Mouse (Mus musculus): ENCODE results near the gene Gata3.

Gene Gata3

DNA sequence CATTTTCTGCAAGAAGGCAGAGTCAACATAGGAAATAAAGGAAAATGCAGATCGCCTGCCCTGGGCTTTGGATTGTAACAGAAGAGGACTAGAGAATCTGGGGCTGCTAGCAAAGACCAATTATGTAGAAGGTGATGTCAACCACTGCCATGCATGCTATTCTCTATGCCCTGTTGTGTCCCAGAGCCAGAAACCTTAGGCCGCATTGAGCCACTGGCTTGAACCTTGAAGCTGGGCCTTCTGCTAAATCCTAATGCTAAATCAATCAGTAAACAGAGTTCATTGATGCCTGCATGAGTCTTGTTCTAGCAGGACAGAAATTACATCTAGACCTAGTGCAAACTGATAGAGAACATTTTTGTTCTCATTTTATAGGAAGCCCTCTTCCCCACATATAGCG lies 3.8 kb downstream of the Gata3 start:
- no peak for DNase-seq (ENCODE audit: low spot score)

DNA sequence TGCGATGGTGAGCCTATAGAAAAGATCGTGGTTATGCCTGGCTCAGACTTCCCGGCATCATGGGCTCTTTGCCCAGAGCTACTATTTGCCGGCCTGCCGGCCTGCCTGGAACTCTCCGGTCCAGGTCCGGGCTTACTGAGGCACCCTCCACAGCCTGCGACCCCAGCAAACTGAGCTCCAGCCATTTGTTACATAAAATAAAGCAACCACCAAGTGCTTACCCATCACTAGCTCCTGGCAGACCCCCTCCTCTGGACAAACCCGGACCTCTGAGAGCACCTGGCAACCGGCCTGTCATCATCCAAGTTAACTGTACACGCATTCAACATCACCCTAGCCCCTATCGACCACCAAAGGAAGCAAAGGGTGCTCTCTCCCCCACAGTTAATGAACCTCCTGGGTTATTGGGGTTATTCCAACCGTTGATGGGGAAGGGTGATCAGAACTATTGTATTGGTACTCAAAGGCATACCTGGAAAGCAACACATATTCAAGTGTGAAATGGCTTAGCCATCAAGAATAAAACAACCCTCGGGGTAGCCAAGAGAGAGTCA lies 4.5 kb downstream of the Gata3 start:
- no peak for DNase-seq (ENCODE audit: low spot score)

DNA sequence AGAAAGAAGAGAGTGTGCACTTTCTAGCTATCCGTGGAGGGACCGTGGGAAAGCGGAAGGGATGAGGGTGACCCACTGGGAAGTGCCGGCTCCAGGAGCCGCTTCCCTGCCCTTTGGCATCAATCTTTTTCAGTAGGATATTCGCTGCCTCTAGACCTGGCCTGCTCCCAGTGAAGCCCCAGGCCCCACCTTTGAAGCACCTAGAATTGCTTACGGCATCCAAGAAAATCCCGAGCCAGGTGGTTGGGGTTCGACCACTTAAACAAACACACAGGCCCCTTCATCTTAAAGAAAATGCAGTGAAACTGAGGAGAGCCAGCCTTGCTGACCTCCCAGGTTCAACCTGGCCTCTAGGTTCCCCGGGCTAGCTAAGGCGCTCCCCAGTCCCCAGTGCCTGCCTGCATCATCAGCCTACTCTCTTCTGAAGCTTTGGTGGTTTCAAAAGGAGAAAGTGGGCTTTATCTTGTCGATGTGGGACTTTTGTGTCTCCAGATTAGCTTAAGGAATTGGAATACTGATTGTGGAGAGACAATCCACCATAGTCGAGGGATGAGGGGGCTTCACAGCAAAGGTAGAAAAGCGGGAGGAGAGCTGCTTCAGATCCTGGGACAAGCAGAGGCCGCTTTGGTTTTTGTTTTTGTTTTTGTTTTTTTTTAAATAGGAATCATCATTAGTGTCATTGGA lies 5.2 kb downstream of the Gata3 start:
- no peak for DNase-seq (ENCODE audit: low spot score)

DNA sequence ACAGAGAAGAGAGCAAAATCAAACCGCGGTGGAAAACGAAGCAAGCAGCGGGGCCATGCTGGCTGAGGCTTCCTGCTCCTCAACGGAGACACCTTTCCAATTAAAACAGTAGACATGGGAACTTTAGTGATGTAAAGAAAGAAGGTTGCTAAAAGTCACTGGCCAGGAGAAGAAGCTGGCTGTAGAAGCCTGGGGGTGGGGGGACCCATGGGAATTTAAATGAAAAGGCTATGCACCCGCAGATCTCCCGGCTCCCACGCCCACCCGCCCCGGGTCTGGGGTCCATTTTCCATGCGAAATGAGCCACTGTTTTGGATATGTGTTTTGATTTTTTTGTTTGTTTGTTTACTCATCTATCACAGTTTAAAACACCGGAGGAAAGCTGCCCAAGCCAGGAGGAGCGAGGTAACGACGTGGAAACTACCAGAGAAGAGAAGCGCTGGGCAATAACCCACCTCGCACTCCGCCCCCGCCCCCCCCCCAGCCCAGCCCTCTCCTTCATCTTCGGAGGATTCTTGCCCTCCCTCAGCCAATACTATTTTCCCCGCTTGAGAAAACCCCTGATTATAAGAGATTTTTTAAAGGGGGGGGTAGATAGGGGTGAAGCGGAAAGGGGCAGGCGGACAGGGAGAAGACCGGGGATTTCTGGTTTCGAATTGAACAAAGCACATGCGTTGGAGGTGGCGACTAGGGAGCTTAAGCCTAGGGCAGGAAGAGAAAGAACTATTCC lies 5.9 kb downstream of the Gata3 start:
- no peak for DNase-seq (ENCODE audit: low spot score)

DNA sequence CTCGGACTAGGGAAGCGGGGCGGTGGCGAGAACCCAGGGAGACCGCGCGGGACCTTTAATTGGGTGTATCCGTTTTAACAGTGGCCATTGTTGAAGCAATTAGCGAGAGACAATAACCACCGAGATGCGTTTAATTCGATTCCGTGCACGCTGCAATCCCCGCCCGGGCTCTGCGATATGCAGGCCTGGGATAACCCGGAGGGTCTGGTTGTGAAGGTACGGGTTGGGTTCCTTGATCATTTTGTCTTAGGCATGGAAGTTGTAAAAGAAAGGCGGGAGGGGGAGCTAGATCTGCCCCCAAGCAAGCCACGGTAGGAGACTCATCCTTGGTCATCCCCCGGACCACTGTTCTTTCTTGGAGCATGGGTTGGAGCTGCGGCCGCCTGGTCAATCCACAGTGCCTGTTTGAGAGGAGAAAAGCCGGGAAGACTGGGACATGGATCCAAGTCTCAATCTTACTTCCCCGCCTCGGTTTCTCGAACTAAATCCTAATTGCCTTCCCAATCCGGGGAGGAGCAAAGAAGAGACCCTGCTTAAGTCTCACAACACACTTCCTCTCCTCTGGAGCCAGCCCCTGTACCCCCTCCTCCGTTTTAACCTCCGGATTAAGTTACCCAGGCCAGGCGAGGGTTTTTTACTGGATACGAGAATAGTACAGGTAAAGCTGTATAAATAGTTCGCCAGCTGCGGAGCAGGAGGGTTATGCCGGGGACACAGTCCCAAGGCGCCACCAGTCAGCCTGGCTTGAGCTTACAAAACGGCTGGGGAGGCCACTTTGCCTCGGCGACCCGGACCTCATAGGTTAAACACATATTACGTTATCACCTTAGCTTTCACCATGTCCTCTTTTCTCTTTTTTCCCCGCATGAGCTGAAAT lies 6.7 kb downstream of the Gata3 start:
- DNase-seq (ENCODE audit: low spot score), result no peak

DNA sequence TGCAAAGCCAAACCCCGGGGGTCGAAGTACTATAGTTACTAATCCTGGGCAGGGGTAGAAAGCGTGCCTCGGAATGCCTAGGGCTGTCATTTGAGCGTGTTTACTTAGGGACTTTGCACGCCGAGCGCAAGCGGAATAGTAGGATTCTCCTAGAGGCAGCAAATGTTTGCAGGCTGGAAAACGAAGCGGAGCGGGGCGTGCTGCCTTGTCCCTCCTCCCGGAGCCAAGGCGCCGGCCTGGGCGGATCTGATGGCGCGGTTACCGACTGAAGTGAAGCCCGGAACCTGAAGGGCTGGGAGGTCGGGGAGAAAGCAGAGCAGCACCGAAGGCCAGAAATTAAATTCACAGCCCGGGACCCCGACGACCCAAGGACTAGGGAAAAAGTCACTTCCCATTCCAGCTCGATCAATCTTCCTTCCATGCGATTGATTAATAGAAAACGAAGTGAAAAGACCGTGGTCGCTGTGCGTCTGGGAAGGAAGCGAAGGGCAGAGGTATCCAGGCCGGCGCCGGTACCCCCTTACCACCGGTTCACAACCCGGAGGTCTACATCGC lies 7.4 kb downstream of the Gata3 start:
- no peak for DNase-seq (ENCODE audit: low spot score)

DNA sequence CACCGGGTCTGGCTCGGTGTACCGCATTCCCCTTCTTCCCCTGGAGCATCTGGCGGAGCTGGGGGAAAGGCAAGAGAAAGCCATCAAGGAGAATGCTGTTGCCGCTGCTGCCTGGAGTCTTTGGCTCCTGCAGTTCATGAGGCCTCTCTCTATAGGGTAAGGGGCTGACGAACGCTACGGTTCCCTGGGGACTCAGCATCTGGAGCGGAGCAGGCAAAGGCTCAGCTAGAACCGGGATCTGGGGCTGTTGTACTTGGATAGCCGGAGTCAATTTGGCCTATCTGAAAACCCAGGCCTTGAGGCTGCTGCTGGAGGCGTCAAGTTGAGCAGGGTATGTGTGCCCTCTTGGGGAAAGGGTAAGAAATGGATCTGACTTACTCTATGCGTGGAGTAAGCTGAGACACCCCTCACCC lies 8.2 kb downstream of the Gata3 start:
- DNase-seq (ENCODE audit: low spot score), result no peak

DNA sequence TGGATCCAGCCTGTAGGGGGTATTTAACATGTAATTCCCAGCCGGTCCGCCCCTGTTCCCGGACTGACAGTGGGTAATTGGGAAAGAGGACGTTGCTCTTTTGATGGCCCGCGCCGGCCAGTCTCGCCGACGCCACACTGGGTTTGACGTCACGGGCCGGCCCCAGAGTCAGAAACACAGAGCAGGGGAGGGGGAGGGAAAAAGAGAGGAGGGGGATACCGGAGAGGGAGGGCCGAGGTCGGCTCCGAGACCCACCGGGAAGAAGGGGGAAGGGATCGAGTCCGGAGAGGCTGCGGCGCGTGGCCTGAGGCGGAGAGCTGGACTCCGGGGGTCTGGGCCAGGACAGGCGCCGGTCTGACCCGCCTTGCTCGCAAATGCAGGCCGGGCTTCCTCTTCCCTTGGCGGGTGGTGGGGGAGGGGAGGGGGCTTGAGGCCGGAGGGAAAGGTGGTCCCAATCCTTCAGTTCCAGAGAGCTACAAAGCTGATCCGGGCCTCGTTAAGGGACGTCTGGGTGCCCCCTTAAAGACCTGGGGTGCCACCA lies 8.7 kb downstream of the Gata3 start, which contains the start of gene 4930412O13Rik:
4930412O13Rik (plus strand) TSS at position 202 of the 541 bp plus-strand sequence.
- no peak for DNase-seq (ENCODE audit: low spot score)

DNA sequence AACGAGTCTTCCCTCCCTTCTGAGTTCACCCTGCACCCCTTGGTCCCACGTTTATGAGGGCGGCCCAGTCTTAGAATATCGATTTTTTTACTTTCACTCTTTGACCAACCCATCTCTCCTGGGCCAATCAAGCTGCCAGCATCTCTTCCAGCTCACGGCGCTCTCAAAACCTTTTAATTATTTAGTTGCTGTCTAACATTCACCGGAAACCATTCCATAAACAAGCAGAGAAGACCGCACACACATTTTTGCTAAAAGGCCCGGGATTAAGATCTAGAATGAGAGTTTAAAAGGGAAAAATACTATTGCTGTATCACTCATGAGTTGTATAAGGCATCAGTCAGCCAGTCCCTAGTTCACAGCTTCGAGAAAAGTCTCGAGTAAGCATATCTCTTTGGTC lies 9.6 kb downstream of the Gata3 start:
- DNase-seq (ENCODE audit: low spot score), result no peak

DNA sequence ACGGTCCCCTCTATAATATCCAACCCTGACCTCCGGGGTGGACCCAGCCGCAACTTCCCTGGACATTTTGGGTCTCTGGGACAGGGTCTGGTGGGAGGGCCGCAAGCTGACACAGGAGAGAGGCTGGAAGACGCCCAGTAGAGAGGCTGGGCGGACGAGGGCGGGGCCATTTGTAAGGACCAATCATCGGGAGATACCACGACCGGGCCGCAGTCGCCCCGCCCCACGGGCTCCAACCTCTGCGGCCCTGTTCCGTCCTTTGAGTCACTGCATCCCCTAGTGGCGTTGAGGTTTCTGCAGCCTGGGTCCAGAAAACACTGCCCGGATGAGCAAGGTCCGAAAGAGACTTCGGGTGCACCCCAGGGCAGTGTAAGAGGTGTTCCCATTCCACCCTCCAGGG lies 10.3 kb downstream of the Gata3 start:
- peak; percentile 83 for DNase-seq (ENCODE audit: low spot score)

DNA sequence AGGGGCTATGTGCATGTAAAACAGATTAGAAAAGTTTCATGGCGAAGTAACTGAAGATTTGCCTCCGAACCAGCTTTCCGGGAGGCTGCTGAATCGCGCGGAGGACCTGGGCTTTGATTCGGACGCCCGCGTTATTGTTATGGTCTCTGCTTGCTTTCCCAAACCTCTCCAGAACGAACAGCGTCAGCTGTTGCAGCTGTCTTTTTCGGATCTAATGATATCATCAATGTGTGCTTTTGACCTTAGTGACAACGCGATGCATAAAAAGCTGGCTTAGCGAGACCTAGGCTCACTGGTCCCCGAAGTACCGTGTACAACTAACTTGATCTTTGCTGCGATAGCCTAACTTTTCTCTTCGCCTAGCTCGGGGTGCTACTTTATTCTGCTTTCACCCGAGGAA lies 10.7 kb downstream of the Gata3 start:
- no peak for DNase-seq (ENCODE audit: low spot score)

DNA sequence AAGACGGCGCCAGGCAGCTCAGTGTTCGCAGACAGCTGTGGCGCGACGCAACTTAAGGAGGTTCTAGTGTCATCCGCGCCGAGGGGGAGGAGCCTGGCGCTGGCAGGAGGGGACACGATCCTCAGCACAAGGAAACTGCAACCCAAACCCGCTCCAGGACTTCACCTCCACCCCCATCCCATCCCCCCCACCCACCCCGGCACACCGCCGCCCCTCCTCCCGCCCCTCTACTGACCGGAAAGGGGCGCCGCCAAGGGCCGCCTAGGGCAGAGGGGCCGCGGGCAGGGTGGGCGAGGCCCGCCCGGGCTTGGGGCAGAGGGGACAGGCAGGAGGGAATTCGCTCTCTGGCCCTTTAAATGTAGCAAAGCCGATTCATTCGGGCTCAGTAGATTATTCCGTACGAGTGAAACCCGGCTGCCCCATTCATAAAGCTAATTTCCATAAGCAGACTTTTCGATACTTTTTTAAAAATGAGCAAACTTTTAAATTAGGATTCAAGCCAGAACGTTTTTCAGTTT lies 11.2 kb downstream of the Gata3 start:
- no peak for DNase-seq (ENCODE audit: low spot score)

DNA sequence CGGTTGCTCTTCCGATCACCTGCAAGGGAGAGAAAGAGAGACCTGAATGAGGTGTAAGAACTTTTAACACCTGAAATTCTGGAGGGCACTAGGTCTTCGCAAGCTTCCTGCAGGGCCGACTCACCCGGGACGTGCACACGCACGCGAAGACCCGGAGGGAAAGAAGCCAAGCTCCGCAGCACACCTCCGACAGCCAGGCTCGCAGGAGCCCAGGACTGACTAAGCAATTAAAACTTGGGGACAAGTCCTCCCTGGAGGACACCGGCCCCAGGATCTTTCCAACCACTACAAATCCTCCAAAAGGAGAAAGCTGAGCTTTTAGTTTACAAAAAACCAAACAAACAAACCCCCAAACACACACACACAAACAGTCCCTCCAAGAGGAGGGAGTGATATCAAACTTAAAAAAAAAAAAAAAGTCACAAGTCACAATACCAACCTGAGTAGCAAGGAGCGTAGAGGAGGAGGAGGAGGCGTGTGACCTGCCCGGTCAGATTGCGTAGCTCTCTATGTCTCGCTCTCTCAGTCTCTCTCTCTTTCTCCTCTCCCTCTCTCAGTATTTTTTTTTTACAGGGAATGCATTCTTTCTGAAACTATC lies 11.8 kb downstream of the Gata3 start:
- no peak for DNase-seq (ENCODE audit: low spot score)

DNA sequence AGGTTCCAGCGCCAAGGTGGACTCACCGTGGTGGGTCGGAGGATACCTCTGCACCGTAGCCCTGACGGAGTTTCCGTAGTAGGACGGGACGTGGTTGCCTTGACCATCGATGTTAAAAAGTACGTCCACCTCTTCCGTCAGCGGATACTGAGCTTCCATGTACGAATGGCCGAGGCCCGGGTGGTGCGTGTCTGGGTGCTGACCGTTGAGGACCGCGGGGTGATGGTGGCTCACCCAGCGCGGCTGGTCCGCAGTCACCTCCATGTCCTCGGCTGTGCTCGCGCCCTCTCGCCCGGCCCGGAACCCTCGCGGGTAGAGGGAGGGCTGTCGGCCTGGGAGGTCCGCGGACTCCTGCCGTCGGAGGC lies 12.5 kb downstream of the Gata3 start:
- no peak for DNase-seq (ENCODE audit: low spot score)

DNA sequence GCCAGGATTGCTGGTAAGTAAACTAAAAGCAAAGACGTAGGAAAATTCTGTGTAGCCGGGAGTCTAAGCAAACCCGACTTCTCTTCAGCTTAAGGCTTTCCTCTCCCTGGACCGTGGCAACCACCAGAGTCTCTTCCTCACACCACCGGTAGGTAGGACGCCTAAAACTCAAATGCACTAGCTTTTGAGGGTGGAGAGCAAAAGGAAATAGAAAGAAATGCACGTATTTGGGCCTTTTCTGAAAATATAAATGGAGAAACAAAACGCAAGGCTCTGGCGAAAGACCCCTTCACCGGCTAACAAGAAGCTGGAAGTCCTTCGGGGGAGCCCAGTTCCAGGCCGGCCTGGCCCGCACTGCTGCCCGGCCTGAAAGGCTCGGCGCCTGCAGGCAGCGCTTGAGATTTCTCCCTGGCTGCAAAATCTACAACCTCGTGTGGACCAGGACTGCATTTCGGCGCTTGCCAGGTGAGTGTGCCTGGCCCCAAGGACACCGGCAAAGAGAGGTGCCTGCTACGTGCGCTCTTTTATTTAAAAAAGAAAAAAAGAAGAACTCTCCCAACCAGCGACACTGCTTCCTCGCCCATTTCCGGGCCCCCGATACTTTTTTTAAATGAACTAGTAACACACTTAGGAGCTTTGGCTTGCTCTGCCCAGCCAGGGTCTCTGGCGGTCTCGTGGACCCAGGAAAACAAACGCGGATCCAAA lies 13.1 kb downstream of the Gata3 start:
- DNase-seq (ENCODE audit: low spot score), result no peak

DNA sequence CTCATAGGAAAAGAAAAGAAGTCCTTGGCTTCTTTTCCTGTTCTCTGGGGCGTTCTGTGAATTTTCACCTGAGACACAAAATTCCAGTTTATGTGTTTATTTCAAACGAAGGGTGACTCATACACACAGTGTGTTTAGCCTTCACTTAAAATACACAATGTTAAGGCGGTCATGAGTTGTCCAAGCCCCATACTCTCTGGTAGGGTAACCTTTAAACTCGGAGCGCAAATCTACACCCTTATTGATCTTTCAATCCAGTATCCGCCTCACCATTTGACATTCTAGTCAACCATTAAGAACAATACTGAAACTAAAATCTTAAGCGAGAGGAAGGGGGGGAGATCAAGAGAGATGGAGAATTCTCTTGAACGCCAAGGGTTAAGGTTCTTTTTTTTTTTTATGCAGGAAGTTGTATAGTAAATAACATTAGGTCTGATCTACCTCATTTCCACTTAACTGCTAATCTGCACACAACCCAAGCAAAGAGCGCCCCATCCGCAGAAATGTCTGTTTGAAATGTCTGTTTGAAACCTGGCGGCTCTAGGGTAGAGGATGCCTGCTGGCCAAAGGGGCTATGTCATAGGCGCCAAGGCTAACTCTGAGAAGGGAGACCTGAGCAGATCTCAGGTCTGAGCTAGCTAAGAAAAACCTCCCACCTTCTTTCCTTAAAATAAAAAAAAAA lies 14.0 kb downstream of the Gata3 start:
- DNase-seq (ENCODE audit: low spot score), result no peak

DNA sequence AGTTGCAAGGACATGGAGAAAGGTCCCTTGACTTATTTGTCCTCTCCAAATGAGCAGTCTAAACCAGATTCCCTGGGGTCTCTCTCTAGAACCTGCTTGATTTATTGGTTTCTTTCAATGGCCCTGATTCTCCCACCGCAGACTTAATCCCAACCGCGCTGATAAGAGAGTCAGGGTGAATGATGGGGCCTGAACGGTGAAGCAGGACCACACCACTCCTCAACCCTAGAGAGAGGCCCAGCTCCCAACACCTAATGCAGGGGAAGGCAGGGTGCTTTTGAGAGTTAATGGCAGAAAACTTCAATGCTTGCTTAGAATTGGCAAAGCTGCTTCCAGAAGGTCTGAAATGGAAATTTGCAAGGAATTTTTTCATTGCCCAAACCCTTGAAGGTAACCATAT lies 14.6 kb downstream of the Gata3 start:
- no peak for DNase-seq (ENCODE audit: low spot score)

DNA sequence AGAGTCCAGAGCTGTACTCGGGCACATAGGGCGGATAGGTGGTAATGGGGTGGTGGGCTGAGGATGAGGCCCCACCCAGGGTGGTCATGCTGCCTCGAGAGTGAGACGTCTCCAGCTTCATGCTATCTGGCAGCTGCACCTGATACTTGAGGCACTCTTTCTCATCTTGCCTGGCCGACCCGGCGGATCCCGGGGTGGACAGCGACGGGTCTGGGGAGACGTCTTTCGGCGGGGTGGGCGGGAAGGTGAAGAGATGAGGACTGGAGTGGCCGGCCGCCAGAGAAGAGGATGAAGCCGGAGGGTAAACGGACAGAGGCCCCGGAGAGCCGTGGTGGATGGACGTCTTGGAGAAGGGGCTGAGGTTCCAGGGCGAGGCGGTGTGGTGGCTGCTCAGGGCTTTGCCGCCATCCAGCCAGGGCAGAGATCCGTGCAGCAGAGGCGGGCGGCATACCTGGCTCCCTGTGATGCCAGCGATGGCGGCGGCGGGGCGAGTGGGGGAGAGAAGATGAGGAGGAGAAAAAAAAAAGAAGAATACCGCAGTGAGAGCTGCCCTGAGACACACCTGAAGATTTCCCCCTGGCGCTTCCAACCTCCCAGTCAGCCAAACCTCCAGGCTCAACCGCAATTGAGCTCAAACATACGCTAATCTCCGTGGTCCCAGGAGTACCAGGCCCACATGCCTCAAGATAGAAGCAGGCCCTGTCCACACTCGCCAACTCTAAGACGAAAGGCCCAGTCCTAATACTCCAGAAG lies 15.2 kb downstream of the Gata3 start:
- DNase-seq (ENCODE audit: low spot score), result no peak

DNA sequence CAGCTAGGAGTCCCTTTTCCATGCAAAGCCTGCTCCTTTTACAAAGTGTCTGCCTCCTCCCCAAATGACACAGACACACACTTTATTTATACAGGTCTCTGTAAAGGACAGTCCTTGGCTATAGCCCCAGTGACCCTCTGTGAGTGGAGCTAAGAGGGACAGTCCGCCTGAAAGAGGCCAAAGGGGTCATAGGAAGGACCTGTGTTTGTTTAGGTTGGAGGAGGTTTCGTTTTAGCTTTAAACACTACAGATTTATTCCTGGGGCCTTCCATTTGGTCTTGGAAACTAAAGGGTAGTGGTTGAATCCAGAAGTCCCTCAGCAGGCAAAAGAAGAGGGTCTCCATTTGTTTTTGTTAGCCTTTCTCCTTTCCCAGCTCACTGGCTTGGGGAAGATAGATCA lies 16.1 kb downstream of the Gata3 start:
- no peak for DNase-seq (ENCODE audit: low spot score)

All from ovary, adult 18-20 months (tissue).